Mouse (Mus musculus): Measurements from ENCODE around the gene Vps35l. TPM values are rescaled to one million over a fixed set of nuclear protein-coding genes. Genes with fewer than 3 reads are reported as not detected.

The Vps35l gene
- polyA plus RNA-seq, 1 experiment: 52.4 TPM

- H3K4me1 ChIP-seq (ENCODE audit: control insufficient read depth, insufficient read depth, low read length): peaks cover 8% of the 10 kb centered on the region
- no peak for TF ChIP-seq POLR2A (IDR thresholded peaks at IDR 0.05; ENCODE audit: low read depth, low read length)
- no peak for TF ChIP-seq CTCF (conservative IDR thresholded peaks at IDR 0.05; ENCODE audit: insufficient read depth, insufficient read length, low read depth, low read length)
- no peaks in the 10 kb centered on the region for H3K27me3 ChIP-seq (replicated peaks; ENCODE audit: control insufficient read depth, insufficient read depth, low read length)
- WGBS: 46% methylated on average over 8 of the region's 8 CpGs
- H3K4me3 ChIP-seq (ENCODE audit: insufficient read depth, low read depth, low read length): no peak overlapping the region
- H3K36me3 ChIP-seq (ENCODE audit: control insufficient read depth, insufficient read depth, low read length): no peaks in the 10 kb centered on the region
- peak; percentile 75 for DNase-seq
- H3K27ac ChIP-seq (ENCODE audit: insufficient read depth, low read depth, low read length): peak overlapping the region; percentile 88
Observed at GRCm38 (mm10) chr7:118765604-118766003, 25.6 kb downstream of the Vps35l start.

GRCm38 (mm10) chr7:118766119-118766833 lies 26.2 kb downstream of the Vps35l start:
- no peak overlapping the region for H3K4me3 ChIP-seq (ENCODE audit: insufficient read depth, low read depth, low read length)
- peak; percentile 72 for DNase-seq
- whole genome bisulfite sequencing: 50% methylated on average over 18 of the region's 18 CpGs

GRCm38 (mm10) chr7:118766834-118767224 lies 26.8 kb downstream of the Vps35l start:
- WGBS: 82% methylated on average over 5 of the region's 5 CpGs
- H3K27ac ChIP-seq (ENCODE audit: insufficient read depth, low read depth, low read length): no peak overlapping the region
- H3K36me3 ChIP-seq (ENCODE audit: control insufficient read depth, insufficient read depth, low read length): no peaks in the 10 kb centered on the region
- peaks cover 8% of the 10 kb centered on the region for H3K4me1 ChIP-seq (ENCODE audit: control insufficient read depth, insufficient read depth, low read length)
- DNase-seq: no peak
- H3K4me3 ChIP-seq (ENCODE audit: insufficient read depth, low read depth, low read length): no peak overlapping the region
- TF ChIP-seq CTCF (conservative IDR thresholded peaks at IDR 0.05; ENCODE audit: insufficient read depth, insufficient read length, low read depth, low read length) (no peak), POLR2A (IDR thresholded peaks at IDR 0.05; ENCODE audit: low read depth, low read length) (no peak)
- no peaks in the 10 kb centered on the region for H3K27me3 ChIP-seq (replicated peaks; ENCODE audit: control insufficient read depth, insufficient read depth, low read length)

More at GRCm38 (mm10) chr7:118766119-118766833, 26.2 kb downstream of the Vps35l start:
- H3K27me3 ChIP-seq (replicated peaks; ENCODE audit: control insufficient read depth, insufficient read depth, low read length): no peaks in the 10 kb centered on the region
- H3K27ac ChIP-seq (ENCODE audit: insufficient read depth, low read depth, low read length): peak overlapping the region; percentile 88
- H3K4me1 ChIP-seq (ENCODE audit: control insufficient read depth, insufficient read depth, low read length): peaks cover 8% of the 10 kb centered on the region
- H3K36me3 ChIP-seq (ENCODE audit: control insufficient read depth, insufficient read depth, low read length): no peaks in the 10 kb centered on the region
- TF ChIP-seq POLR2A (IDR thresholded peaks at IDR 0.05; ENCODE audit: low read depth, low read length): no peak
- TF ChIP-seq CTCF (conservative IDR thresholded peaks at IDR 0.05; ENCODE audit: insufficient read depth, insufficient read length, low read depth, low read length): peak; percentile 86

- DNase-seq: peak; percentile 26
- WGBS: 49% methylated on average over 8 of the region's 8 CpGs
- TF ChIP-seq CTCF (conservative IDR thresholded peaks at IDR 0.05; ENCODE audit: insufficient read depth, insufficient read length, low read depth, low read length): no peak
- TF ChIP-seq POLR2A (IDR thresholded peaks at IDR 0.05; ENCODE audit: low read depth, low read length): no peak
- Histone ChIP-seq H3K4me1 (ENCODE audit: control insufficient read depth, insufficient read depth, low read length) (peaks cover 8% of the 10 kb centered on the region), H3K27me3 (replicated peaks; ENCODE audit: control insufficient read depth, insufficient read depth, low read length) (no peaks in the 10 kb centered on the region), H3K36me3 (ENCODE audit: control insufficient read depth, insufficient read depth, low read length) (no peaks in the 10 kb centered on the region), H3K4me3 (ENCODE audit: insufficient read depth, low read depth, low read length) (no peak overlapping the region), H3K27ac (ENCODE audit: insufficient read depth, low read depth, low read length) (no peak overlapping the region; the same call in 1 of the 2 replicates)
Observed at GRCm38 (mm10) chr7:118769208-118769607, 29.2 kb downstream of the Vps35l start.

- Histone ChIP-seq H3K4me1 (ENCODE audit: control insufficient read depth, insufficient read depth, low read length) (peaks cover 8% of the 10 kb centered on the region), H3K36me3 (ENCODE audit: control insufficient read depth, insufficient read depth, low read length) (no peaks in the 10 kb centered on the region), H3K27me3 (replicated peaks; ENCODE audit: control insufficient read depth, insufficient read depth, low read length) (no peaks in the 10 kb centered on the region), H3K27ac (ENCODE audit: insufficient read depth, low read depth, low read length) (no peak overlapping the region), H3K4me3 (ENCODE audit: insufficient read depth, low read depth, low read length) (no peak overlapping the region)
- DNase-seq: no peak
- no peak for TF ChIP-seq POLR2A (IDR thresholded peaks at IDR 0.05; ENCODE audit: low read depth, low read length)
- TF ChIP-seq CTCF (conservative IDR thresholded peaks at IDR 0.05; ENCODE audit: insufficient read depth, insufficient read length, low read depth, low read length): no peak
- 43% methylated on average over 1 of the region's 1 CpGs for WGBS
Observed at GRCm38 (mm10) chr7:118769655-118770054, 29.6 kb downstream of the Vps35l start.

- Histone ChIP-seq H3K36me3 (ENCODE audit: control insufficient read depth, insufficient read depth, low read length) (no peaks in the 10 kb centered on the region; the same call in none of the 2 replicates), H3K27ac (ENCODE audit: insufficient read depth, low read depth, low read length) (no peak overlapping the region), H3K4me1 (ENCODE audit: control insufficient read depth, insufficient read depth, low read length) (no peaks in the 10 kb centered on the region), H3K27me3 (replicated peaks; ENCODE audit: control insufficient read depth, insufficient read depth, low read length) (no peaks in the 10 kb centered on the region), H3K4me3 (ENCODE audit: insufficient read depth, low read depth, low read length) (no peak overlapping the region)
- no peak for DNase-seq
- 90% methylated on average over 12 of the region's 12 CpGs for WGBS
- no peak for TF ChIP-seq CTCF (conservative IDR thresholded peaks at IDR 0.05; ENCODE audit: insufficient read depth, insufficient read length, low read depth, low read length)
- no peak for TF ChIP-seq POLR2A (IDR thresholded peaks at IDR 0.05; ENCODE audit: low read depth, low read length)
Observed at GRCm38 (mm10) chr7:118773027-118773426, 33.0 kb downstream of the Vps35l start.

GRCm38 (mm10) chr7:118775991-118776390 lies 36.0 kb downstream of the Vps35l start:
- TF ChIP-seq POLR2A (IDR thresholded peaks at IDR 0.05; ENCODE audit: low read depth, low read length) (no peak), CTCF (conservative IDR thresholded peaks at IDR 0.05; ENCODE audit: insufficient read depth, insufficient read length, low read depth, low read length) (no peak)
- Histone ChIP-seq H3K27ac (ENCODE audit: insufficient read depth, low read depth, low read length) (no peak overlapping the region), H3K27me3 (replicated peaks; ENCODE audit: control insufficient read depth, insufficient read depth, low read length) (no peaks in the 10 kb centered on the region), H3K36me3 (ENCODE audit: control insufficient read depth, insufficient read depth, low read length) (no peaks in the 10 kb centered on the region; the same call in none of the 2 replicates), H3K4me1 (ENCODE audit: control insufficient read depth, insufficient read depth, low read length) (no peaks in the 10 kb centered on the region), H3K4me3 (ENCODE audit: insufficient read depth, low read depth, low read length) (no peak overlapping the region)
- WGBS: 86% methylated on average over 7 of the region's 7 CpGs
- DNase-seq: no peak

Data from kidney, adult 2 months (tissue).